ENCODE assay signal across 8 mouse cellular contexts in genomic region chr2:152226248-152227050, GRCm38 (mm10). TPM values are rescaled to one million over a fixed set of nuclear protein-coding genes. Genes with fewer than 3 reads are reported as not detected.
A peak's percentile ranks its signal among the peaks of the same experiment; 100 is the strongest.
DNase-seq lines count a peak whose midpoint lies in the region; ATAC-seq lines count a peak whose summit lies in the region.

TSS of gene Csnk2a1 (plus strand) at chr2:152226839.

- peak; percentile 96 for ATAC-seq in hindbrain, embryonic 16.5 days

- peak within 1 kb of the TSS; percentile 61 for H3K4me2 ChIP-seq in hindbrain, embryonic 16.5 days (ENCODE audit: low read length)

- peaks cover 13% of the 10 kb centered on the region for H3K4me1 ChIP-seq in hindbrain, embryonic 16.5 days (ENCODE audit: control insufficient read depth, insufficient read depth, low read depth, low read length)

- H3K9me3 ChIP-seq in hindbrain, embryonic 16.5 days (ENCODE audit: control insufficient read depth, low read length) = no peaks in the 10 kb centered on the region

- H3K9ac ChIP-seq in hindbrain, embryonic 16.5 days (ENCODE audit: low read depth, low read length) = peak within 1 kb of the TSS; percentile 98

- H3K27ac ChIP-seq in hindbrain, embryonic 16.5 days (ENCODE audit: low read depth, low read length) = peak within 1 kb of the TSS; percentile 98
- peak within 1 kb of the TSS; percentile 57 for H3K27ac ChIP-seq in macrophage

- H3K4me3 ChIP-seq in hindbrain, embryonic 16.5 days (ENCODE audit: low read length) = peak within 1 kb of the TSS; percentile 95
- H3K4me3 ChIP-seq in macrophage (ENCODE audit: inconsistent target) = peak within 1 kb of the TSS; percentile 63

- DNase-seq in T-cell, adult 2 months (ENCODE audit: low spot score) = peak; percentile 91
- DNase-seq in cerebellum, postnatal 36 days = peak; percentile 94 to 96
- DNase-seq in gastrocnemius, adult 18-20 months (ENCODE audit: low spot score) = peak; percentile 92
- peak; percentile 95 for DNase-seq in left cerebral cortex, adult 18-20 months (ENCODE audit: low spot score in 2 of 2)
- DNase-seq in right cerebral cortex, adult 18-20 months = peak; percentile 96
- DNase-seq in urinary bladder, postnatal 10 days (ENCODE audit: low spot score) = peak; percentile 49

- no peaks in the 10 kb centered on the region for H3K36me3 ChIP-seq in hindbrain, embryonic 16.5 days (ENCODE audit: control insufficient read depth, insufficient read depth, low read length)
- H3K36me3 ChIP-seq in macrophage (ENCODE audit: inconsistent target) = no peaks in the 10 kb centered on the region

- WGBS in hindbrain, embryonic 16.5 days = under 1% methylated on average over 48 of the region's 58 CpGs
- WGBS in macrophage (ENCODE audit: missing documents) = 2% methylated on average over 47 of the region's 58 CpGs

- no peaks in the 10 kb centered on the region for H3K27me3 ChIP-seq in hindbrain, embryonic 16.5 days (replicated peaks; ENCODE audit: control insufficient read depth, insufficient read depth, low read length)

- H3K79me2 ChIP-seq in macrophage (ENCODE audit: inconsistent target) = peaks cover 44% of the 10 kb centered on the region

RNA-seq across cellular contexts. Expression of gene Csnk2a1, which starts in this region (rescaled TPM):
- 100 to 1,000 TPM in 1 of 2 experiments, 10 to 100 TPM in 1; 83.9 to 100 TPM for total RNA-seq in gastrocnemius, adult 18-20 months (2021)
- polyA plus RNA-seq in hindbrain, embryonic 16.5 days (2015; fragmentation: Nextera tagmentation; extraction: Ambion mirVana) = 91.0 and 93.6 TPM in 2 replicates
- total RNA-seq in left cerebral cortex, adult 18-20 months (2021) = 100 to 1,000 TPM in 1 of 2 experiments, 10 to 100 TPM in 1; 96.9 to 100 TPM
- total RNA-seq in macrophage (2018; cell fraction: chromatin; rRNA removed) = 100 to 1,000 TPM in 18 of 26 experiments, 10 to 100 TPM in 8; 54.8 to 170 (median 117) TPM
- 10 to 100 TPM; 50.3 to 74.7 (median 65.9) TPM for total RNA-seq in macrophage (2018; cell fraction: cytosol; rRNA removed)
- 100 to 1,000 TPM in 10 of 26 experiments, 10 to 100 TPM in 16; 47.1 to 171 (median 93.9) TPM for total RNA-seq in macrophage (2018; cell fraction: nucleus; rRNA removed)
- polyA plus RNA-seq in macrophage (2018) = 49.1 to 60.8 TPM (median 53.2 TPM) in 3 replicates

Comparison
In these comparisons a context has a peak if more than half of its experiments do, and no peak if none do; other contexts are left out.
1. Peak in every context shown above with its lines: DNase-seq, ATAC-seq, H3K4me3 ChIP-seq and H3K27ac ChIP-seq.